Mouse (Mus musculus) heart, embryonic 13.5 days (tissue): ENCODE measurements around the gene Fdps. TPM values are rescaled to one million over a fixed set of nuclear protein-coding genes. Genes with fewer than 3 reads are reported as not detected.
A peak's percentile ranks its signal among the peaks of the same experiment; 100 is the strongest.

Experiments
- ATAC-seq: fragments of 200-750 bp; cut with Nextera tagmentation; 2 replicates; pipeline ENCODE4 v1.8.0; 2017; ENCODE audit warnings: moderate TSS enrichment; ENCODE audit not compliant: insufficient number of reproducible peaks, low FRiP score, low TSS enrichment; ENCODE audit errors: extremely low read depth
- H3K27ac ChIP-seq: fragments of 300-500 bp; sonication (generic); replicated peaks from 2 replicates; pipeline ENCODE4 v1.5.1; 2015; ENCODE audit warnings: moderate library complexity, mild to moderate bottlenecking, inconsistent platforms
- H3K27me3 ChIP-seq: fragments of 300-500 bp; sonication (generic); replicated peaks from 2 replicates; pipeline ENCODE4 v1.6.1; 2015; ENCODE audit warnings: mild to moderate bottlenecking, inconsistent platforms
- H3K36me3 ChIP-seq: fragments of 300-500 bp; sonication (generic); 2 replicates; pipeline ENCODE4 v1.6.1; 2015; ENCODE audit warnings: mild to moderate bottlenecking, inconsistent platforms
- H3K4me1 ChIP-seq: fragments of 300-500 bp; sonication (generic); 2 replicates; pipeline ENCODE4 v1.6.1; 2015; ENCODE audit warnings: inconsistent platforms
- H3K4me2 ChIP-seq: fragments of 300-500 bp; sonication (generic); 2 replicates; pipeline ENCODE4 v1.6.1; 2015; ENCODE audit warnings: inconsistent platforms, mild to moderate bottlenecking, moderate library complexity
- H3K4me3 ChIP-seq: fragments of 300-500 bp; sonication (generic); 2 replicates; pipeline ENCODE4 v1.5.1; 2015; ENCODE audit warnings: moderate library complexity, mild to moderate bottlenecking, inconsistent platforms
- H3K9ac ChIP-seq: fragments of 300-500 bp; sonication (generic); 2 replicates; pipeline ENCODE4 v1.6.1; 2015; ENCODE audit warnings: inconsistent platforms, mild to moderate bottlenecking, moderate library complexity
- H3K9me3 ChIP-seq: fragments of 300-500 bp; sonication (generic); 2 replicates; pipeline ENCODE4 v1.6.1; 2016; ENCODE audit warnings: inconsistent platforms
- WGBS: fragments of 180-500 bp; shearing (Covaris S2); methylation state at CpG from one replicate; pipeline ENCODE4 v1.1.7; 2015; ENCODE audit warnings: mixed read lengths; 5-methylcytosine and 5-hydroxymethylcytosine counted together
- polyA plus RNA-seq: library from polyadenylated mRNA; unstranded; fragments of >200 nt; fragmentation: Nextera tagmentation; extraction: Ambion mirVana; gene quantifications from 2 replicates; pipeline ENCODE4 v1.2.1, GENCODE M21; 2015

Fdps gene
- polyA plus RNA-seq, 1 experiment from 2014 or later, result 119 TPM

DNA sequence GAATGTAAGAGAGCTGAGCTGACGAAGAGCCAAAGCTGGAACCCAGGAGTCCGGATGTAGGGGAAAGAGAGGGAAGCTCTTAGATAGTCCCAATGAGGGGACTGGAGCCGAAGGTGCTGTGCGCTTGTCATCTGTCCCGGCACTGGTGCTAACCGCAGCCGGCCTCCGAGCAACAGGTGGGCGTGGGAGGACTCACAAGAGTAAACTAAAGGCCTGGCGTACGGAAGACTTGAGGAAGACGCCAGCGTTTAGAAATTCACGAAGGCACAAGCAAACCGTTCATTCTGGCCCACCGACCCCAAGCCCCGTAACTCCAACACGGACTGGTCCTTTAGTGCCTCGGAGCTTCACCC, 324 bp downstream of the Fdps start:
- WGBS, result under 1% methylated on average over 19 of the region's 19 CpGs
- Histone ChIP-seq H3K9me3 (no peaks in the 10 kb centered on the region), H3K27ac (peak overlapping the region; percentile 59), H3K4me3 (peak overlapping the region; percentile 80), H3K36me3 (peaks cover 38% of the 10 kb centered on the region), H3K4me1 (peaks cover 28% of the 10 kb centered on the region), H3K27me3 (no peaks in the 10 kb centered on the region), H3K9ac (peak overlapping the region; percentile 91), H3K4me2 (peak overlapping the region; percentile 96)
- no peak for ATAC-seq

DNA sequence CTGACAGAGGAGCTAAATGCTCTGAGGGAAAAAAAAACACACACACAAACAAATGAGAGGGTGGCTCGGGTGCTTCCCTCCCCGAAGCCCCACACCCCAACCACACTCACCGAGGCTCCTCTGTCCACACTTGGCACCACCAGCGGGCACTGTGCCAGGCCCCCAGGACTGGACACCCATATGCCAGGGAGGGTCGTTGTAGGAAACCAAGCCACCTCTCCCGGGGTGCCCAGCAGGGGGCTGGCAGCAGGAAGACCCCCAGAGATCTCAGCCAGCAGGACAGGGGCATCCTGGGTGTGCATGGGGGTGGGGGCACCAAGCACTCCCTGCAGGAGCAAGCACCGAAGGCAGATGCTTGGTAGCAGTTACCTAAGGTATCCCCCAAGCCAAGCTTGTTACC, 948 bp downstream of the Fdps start, which contains the start of gene Gm43738:
Gene Gm43738, minus strand, starts transcription at position 289 of the 400 bp plus-strand sequence.
- H3K4me2 ChIP-seq, result peak within 1 kb of the TSS; percentile 96
- no peak for ATAC-seq
- H3K27ac ChIP-seq, result peak within 1 kb of the TSS; percentile 59
- H3K4me1 ChIP-seq, result peaks cover 28% of the 10 kb centered on the region
- WGBS, result 44% methylated on average over 7 of the region's 7 CpGs
- H3K36me3 ChIP-seq, result peaks cover 44% of the 10 kb centered on the region
- peak within 1 kb of the TSS; percentile 80 for H3K4me3 ChIP-seq
- no peaks in the 10 kb centered on the region for H3K9me3 ChIP-seq
- H3K27me3 ChIP-seq, result no peaks in the 10 kb centered on the region
- peak within 1 kb of the TSS; percentile 91 for H3K9ac ChIP-seq

DNA sequence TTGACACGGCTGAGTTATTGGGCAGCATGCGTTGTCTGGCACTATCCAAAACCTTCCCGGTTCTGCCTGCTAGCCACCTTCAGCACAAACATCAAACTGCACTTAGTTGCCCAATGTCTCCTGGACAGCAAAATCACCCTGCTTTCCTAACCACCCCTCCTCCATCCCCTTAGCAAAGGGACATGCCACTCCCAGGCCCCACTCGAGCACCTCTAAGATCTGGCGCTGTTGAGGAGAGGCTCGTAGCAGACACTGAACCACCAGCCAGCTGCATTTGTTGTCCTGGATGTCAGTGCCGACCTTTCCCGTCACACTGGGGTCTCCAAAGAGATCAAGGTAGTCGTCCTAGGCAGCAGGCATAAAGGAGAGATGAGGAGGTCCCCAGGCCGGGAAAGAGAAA, 7.7 kb downstream of the Fdps start:
- Histone ChIP-seq H3K9ac (no peak overlapping the region), H3K9me3 (no peaks in the 10 kb centered on the region), H3K4me1 (peaks cover 30% of the 10 kb centered on the region), H3K4me2 (no peak overlapping the region), H3K27ac (no peak overlapping the region), H3K27me3 (peaks cover 36% of the 10 kb centered on the region), H3K36me3 (peaks cover 53% of the 10 kb centered on the region), H3K4me3 (no peak overlapping the region)
- ATAC-seq, result no peak
- WGBS, result 79% methylated on average over 10 of the region's 10 CpGs

DNA sequence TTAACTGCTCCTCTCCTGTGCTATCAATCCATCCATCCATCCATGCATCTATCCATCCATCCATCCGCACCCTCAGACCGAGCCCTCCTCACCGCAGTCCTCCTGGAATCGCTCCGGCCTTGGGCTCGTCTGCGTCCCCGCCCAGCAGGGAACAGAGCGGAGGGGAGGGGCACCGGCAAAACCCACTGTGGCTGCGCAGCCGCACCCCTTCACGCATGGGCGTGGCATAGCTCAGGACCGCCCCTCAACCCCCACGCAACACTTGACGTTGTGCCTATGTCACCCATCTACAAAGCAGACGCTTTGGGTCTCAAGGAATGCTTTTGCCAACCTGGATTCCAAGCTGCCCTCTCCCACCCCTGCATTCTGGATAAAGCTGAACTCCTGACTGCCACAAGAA, 8.6 kb downstream of the Fdps start, which contains the start of gene Rusc1:
Gene Rusc1, minus strand, starts transcription at position 137 of the 400 bp plus-strand sequence.
- H3K9me3 ChIP-seq, result no peaks in the 10 kb centered on the region
- peak within 1 kb of the TSS; percentile 100 for H3K4me2 ChIP-seq
- H3K36me3 ChIP-seq, result peaks cover 44% of the 10 kb centered on the region
- H3K27me3 ChIP-seq, result peaks cover 45% of the 10 kb centered on the region
- H3K4me3 ChIP-seq, result peak within 1 kb of the TSS; percentile 73
- H3K4me1 ChIP-seq, result peaks cover 37% of the 10 kb centered on the region
- H3K27ac ChIP-seq, result no peak within 1 kb of the TSS
- H3K9ac ChIP-seq, result peak within 1 kb of the TSS; percentile 86
- WGBS, result under 1% methylated on average over 18 of the region's 18 CpGs
- ATAC-seq, result no peak

DNA sequence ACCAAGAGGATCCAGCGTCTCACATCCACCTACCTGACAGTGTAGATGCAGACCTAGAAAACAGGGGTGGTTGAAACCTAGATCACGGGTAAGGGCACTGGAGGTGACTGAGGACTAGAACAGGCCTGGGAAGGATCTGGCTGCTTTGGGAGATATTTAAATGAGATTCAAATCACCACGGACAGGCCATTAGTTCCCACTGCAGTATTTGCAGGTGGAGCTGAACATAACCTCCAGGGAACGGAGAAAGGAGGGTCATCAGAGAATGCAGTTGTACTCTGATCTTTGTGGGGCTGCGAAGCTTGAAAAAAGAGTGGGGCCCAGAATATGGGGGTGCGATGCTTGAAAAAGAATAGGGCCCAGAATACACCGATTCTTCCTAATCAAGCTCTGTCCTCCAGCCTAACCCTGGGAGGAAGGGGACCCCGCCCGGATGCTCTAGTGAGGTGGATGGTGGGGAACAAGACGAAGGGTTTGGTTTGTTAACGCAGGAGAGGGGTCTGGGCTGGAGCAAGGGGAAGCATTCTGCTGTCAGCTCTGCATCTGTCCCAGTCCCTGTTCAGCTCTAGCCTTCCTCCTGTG, 9.2 kb downstream of the Fdps start:
- H3K9me3 ChIP-seq, result no peaks in the 10 kb centered on the region
- no peak overlapping the region for H3K27ac ChIP-seq
- ATAC-seq, result no peak
- peaks cover 43% of the 10 kb centered on the region for H3K4me1 ChIP-seq
- H3K9ac ChIP-seq, result peak overlapping the region; percentile 86
- H3K36me3 ChIP-seq, result peaks cover 38% of the 10 kb centered on the region
- 22% methylated on average over 11 of the region's 11 CpGs for WGBS
- H3K4me3 ChIP-seq, result peak overlapping the region; percentile 73
- peak overlapping the region; percentile 100 for H3K4me2 ChIP-seq
- H3K27me3 ChIP-seq, result peaks cover 45% of the 10 kb centered on the region

DNA sequence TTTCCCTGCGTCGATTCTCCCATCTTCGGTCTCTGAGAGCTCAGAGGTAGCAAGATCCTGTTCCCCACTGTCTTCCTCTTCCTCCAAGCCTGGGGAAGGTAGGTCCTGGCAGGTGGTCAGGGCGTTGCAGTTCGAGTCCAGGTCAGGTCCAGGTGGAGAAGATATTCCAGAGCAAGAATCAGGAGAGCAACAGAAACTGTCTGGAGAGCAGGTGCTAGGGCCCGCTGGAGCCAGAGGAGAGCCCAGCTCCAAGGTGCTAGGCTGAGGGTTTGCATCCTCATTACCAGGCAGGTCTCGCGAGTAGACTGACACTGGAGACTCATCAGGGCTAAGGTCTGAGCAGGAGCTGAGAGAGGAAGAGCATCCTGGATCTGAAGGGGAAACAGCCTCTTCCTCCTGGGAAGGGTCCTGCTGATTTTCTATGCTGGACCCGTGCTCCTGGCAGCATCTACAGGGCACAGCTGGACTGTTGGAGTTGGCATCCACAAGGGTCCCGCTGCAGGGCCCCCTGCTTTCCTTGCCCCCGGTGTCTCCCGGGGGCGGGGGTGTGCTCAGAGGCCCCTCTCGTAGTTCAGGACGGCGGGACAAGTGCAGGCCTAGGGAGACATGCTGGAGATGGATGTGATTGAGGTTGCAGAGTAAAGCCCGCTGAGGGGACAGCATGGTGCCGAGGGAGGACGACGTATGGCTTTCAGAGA, 9.8 kb downstream of the Fdps start:
- H3K27ac ChIP-seq, result no peak overlapping the region
- peak overlapping the region; percentile 100 for H3K4me2 ChIP-seq
- H3K36me3 ChIP-seq, result peaks cover 32% of the 10 kb centered on the region
- ATAC-seq, result no peak
- peak overlapping the region; percentile 86 for H3K9ac ChIP-seq
- 15% methylated on average over 20 of the region's 20 CpGs for WGBS
- peak overlapping the region; percentile 73 for H3K4me3 ChIP-seq
- peaks cover 49% of the 10 kb centered on the region for H3K4me1 ChIP-seq
- H3K9me3 ChIP-seq, result no peaks in the 10 kb centered on the region
- H3K27me3 ChIP-seq, result peaks cover 45% of the 10 kb centered on the region

DNA sequence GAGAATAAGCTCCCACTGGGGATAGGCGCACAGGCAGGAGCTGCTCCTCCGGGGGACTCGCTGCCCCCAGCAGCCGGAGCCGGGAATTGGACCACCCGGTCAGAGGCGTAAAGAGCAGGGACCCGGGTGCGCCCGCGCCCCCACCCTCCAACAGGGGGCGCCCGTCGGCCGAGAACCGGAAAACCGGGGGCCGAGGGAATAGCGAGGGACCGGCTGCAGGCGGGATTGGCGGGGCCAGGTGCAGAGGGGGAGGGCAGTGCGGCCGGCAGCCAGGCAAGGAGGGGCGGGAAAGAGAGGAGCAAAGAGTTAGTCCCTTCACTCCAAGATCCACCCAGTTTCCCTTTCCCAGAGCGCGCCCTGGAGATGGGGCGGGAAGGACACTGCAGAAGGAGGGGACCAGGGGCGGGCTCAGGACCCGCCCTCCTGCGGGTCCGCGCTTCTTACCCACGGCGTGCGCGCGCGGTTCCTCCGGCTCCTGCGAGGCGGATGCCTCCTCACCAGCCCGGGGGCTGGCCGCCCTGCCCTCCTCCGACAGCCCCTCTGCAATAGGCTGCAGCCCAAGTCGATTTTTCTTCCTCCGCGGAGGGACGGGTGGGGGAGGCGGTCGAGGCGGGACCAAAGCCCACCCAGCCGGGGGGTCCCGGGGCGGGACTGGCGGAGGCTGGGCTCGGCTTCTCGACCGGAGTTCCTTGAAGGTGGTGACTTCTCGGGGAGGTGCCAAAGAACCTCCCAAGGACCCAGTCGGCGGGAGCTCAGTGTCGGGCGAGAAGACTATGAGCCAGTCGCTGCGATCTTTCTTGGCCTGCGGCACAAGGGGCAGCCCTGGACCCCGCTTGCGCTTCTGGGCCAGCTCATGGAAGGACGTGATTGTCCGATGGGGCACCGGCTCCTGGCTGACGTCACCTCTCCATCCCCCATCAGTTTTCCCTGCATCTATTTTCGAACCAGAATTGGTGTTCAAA, 10.8 kb downstream of the Fdps start:
- Histone ChIP-seq H3K4me3 (peak overlapping the region; percentile 73), H3K27me3 (peaks cover 45% of the 10 kb centered on the region), H3K36me3 (peaks cover 26% of the 10 kb centered on the region), H3K4me1 (peaks cover 49% of the 10 kb centered on the region), H3K27ac (peak overlapping the region; percentile 73), H3K9ac (peak overlapping the region; percentile 86), H3K9me3 (no peaks in the 10 kb centered on the region), H3K4me2 (peak overlapping the region; percentile 100)
- ATAC-seq, result peak; percentile 43
- WGBS, result under 1% methylated on average over 72 of the region's 74 CpGs

DNA sequence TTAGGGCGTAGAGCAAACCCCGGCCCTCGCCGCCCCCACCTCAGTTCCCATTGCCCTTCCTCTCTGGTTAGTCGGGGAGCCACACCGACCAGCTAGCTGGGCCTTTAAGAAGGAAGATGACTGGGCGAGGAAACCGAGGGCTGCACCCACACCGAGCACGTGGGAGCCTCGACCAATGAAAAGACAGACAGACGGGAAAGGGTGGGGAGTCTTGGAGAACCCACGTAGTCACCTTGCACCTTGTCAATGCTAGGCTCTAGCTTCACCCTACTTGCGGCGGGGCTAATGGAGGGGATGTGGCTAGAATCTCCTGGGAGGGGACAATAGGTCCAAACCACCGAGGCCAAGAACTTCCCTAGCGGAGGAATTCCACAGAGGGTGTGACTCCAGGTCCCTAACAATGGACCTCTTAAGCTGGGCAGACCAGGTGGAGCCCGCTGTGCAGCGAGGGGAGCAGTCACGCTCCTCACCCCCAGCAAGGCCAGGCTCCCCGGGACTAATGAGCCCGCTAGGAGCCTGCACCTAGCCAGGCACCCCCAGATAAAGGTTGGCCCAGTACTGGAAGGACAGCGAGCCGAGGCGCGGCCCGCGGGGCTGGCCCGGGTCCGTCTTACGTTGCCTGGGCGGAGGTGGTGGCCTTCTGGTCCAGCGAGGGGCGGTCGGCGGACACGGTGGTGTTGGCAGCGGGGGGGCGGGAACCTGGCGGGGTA, 11.7 kb downstream of the Fdps start:
- Histone ChIP-seq H3K4me2 (peak overlapping the region; percentile 100), H3K4me1 (peaks cover 49% of the 10 kb centered on the region), H3K9ac (peak overlapping the region; percentile 86), H3K36me3 (peaks cover 21% of the 10 kb centered on the region), H3K9me3 (no peaks in the 10 kb centered on the region), H3K4me3 (peak overlapping the region; percentile 73), H3K27ac (peak overlapping the region; percentile 73), H3K27me3 (peaks cover 45% of the 10 kb centered on the region)
- under 1% methylated on average over 39 of the region's 40 CpGs for WGBS
- ATAC-seq, result peak; percentile 76

DNA sequence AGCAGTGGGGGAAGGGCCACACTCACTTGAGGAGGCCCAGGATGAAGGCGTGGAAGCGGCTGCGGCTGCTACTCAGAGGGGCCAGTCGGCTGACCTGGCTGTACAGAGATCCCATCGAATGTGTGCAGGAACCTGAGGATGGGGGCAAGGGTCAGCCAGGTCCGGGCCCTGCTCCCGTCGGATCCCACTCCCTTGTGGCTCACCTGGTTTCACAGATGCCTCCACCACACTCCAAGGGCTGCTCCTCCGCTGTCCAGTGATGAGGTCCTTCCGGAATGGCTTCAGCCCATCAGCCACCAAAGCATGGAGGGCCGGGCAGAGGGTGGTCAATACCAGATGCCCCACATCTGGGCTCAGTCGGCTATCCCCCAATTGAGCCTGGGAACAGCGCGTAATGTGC, 12.8 kb downstream of the Fdps start:
- H3K9ac ChIP-seq, result peak overlapping the region; percentile 86
- 48% methylated on average over 14 of the region's 14 CpGs for WGBS
- H3K4me1 ChIP-seq, result peaks cover 55% of the 10 kb centered on the region
- no peak for ATAC-seq
- H3K36me3 ChIP-seq, result peaks cover 17% of the 10 kb centered on the region
- peak overlapping the region; percentile 100 for H3K4me2 ChIP-seq
- no peak overlapping the region for H3K27ac ChIP-seq
- peak overlapping the region; percentile 73 for H3K4me3 ChIP-seq
- peaks cover 41% of the 10 kb centered on the region for H3K27me3 ChIP-seq
- no peaks in the 10 kb centered on the region for H3K9me3 ChIP-seq

DNA sequence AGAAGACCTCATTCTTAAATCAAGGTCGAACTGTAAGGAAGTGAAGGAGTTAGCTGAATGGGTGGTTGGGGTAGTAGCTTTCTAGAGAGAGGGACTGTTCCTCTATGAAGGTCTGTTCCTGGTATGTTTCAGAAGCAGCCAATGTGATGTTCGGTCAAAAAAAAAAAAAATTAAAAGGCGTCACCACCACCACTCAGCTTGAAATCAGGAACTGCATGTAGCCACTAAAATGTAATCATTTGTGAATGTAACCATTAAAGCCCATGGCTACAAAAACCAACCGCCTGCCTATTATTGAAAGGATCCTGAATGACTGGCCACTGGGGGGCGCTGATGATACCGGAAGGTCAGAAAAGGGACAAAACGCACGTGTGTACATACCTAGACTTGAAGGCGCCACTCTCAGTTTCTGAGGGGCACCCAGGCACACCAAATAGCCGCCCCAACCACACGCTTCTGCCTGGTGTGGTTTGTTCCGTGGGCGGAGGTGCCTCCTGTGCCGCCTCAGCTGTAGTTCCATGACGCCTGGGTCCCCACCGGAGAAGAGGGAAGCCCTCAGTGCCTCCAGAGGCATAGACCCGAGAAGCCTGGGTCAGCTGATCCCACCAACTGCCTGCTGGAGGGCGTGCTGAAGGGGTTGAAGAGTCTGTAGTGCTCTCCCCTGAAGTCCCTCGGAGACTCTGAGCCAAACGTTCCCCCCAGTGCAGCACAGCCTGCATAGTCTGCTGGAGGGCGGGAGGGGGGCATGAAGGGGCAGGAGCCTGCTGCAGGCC, 14.2 kb downstream of the Fdps start:
- WGBS, result 23% methylated on average over 21 of the region's 21 CpGs
- Histone ChIP-seq H3K36me3 (peaks cover 19% of the 10 kb centered on the region), H3K9ac (peak overlapping the region; percentile 61; the same call in 1 of the 2 replicates), H3K9me3 (no peaks in the 10 kb centered on the region), H3K27me3 (peaks cover 27% of the 10 kb centered on the region), H3K27ac (no peak overlapping the region), H3K4me1 (peaks cover 48% of the 10 kb centered on the region), H3K4me2 (peak overlapping the region; percentile 61), H3K4me3 (peak overlapping the region; percentile 32)
- ATAC-seq, result no peak
